Mouse (Mus musculus): Measurements from ENCODE around the gene Fcer1g. TPM values are rescaled to one million over a fixed set of nuclear protein-coding genes. Genes with fewer than 3 reads are reported as not detected.

Fcer1g gene
- polyA plus RNA-seq, 1 experiment from 2014 or later = 20.2 TPM

- H3K36me3 ChIP-seq = peaks cover 73% of the 10 kb centered on the region
- no peak overlapping the region for H3K4me2 ChIP-seq (replicated peaks)
- H3K4me1 ChIP-seq (replicated peaks) = no peaks in the 10 kb centered on the region
- no peak overlapping the region for H3K4me3 ChIP-seq (replicated peaks)
- H3K27me3 ChIP-seq = no peaks in the 10 kb centered on the region
- WGBS = 92% methylated on average over 4 of the region's 4 CpGs
- no peaks in the 10 kb centered on the region for H3K9me3 ChIP-seq
- H3K9ac ChIP-seq (replicated peaks) = no peak overlapping the region
- H3K27ac ChIP-seq = no peak overlapping the region
- no peak for ATAC-seq
Measured at GRCm38 (mm10) chr1:171235791-171236190, 1.6 kb upstream of the Fcer1g start.

GRCm38 (mm10) chr1:171234538-171234937 lies 373 bp upstream of the Fcer1g start:
- H3K9me3 ChIP-seq = no peaks in the 10 kb centered on the region
- no peak overlapping the region for H3K9ac ChIP-seq (replicated peaks)
- no peak for ATAC-seq
- H3K4me1 ChIP-seq (replicated peaks) = no peaks in the 10 kb centered on the region
- no peak overlapping the region for H3K4me2 ChIP-seq (replicated peaks)
- no peak overlapping the region for H3K4me3 ChIP-seq (replicated peaks)
- peaks cover 60% of the 10 kb centered on the region for H3K36me3 ChIP-seq
- H3K27ac ChIP-seq = no peak overlapping the region
- 96% methylated on average over 4 of the region's 4 CpGs for whole genome bisulfite sequencing
- H3K27me3 ChIP-seq = no peaks in the 10 kb centered on the region

- Histone ChIP-seq H3K4me2 (replicated peaks) (no peak overlapping the region), H3K4me1 (replicated peaks) (no peaks in the 10 kb centered on the region), H3K9ac (replicated peaks) (no peak overlapping the region), H3K4me3 (replicated peaks) (no peak overlapping the region), H3K36me3 (peaks cover 47% of the 10 kb centered on the region), H3K27ac (no peak overlapping the region), H3K9me3 (no peaks in the 10 kb centered on the region), H3K27me3 (no peaks in the 10 kb centered on the region)
- WGBS = 82% methylated on average over 12 of the region's 12 CpGs
- no peak for ATAC-seq
Measured at GRCm38 (mm10) chr1:171232800-171233730, 1.1 kb downstream of the Fcer1g start.

- WGBS = 92% methylated on average over 5 of the region's 5 CpGs
- peaks cover 39% of the 10 kb centered on the region for H3K36me3 ChIP-seq
Measured at GRCm38 (mm10) chr1:171232348-171232747, 1.8 kb downstream of the Fcer1g start.

GRCm38 (mm10) chr1:171231844-171232243 lies 2.3 kb downstream of the Fcer1g start:
- Histone ChIP-seq H3K27me3 (no peaks in the 10 kb centered on the region), H3K4me1 (replicated peaks) (no peaks in the 10 kb centered on the region), H3K4me2 (replicated peaks) (no peak overlapping the region), H3K4me3 (replicated peaks) (no peak overlapping the region), H3K36me3 (peaks cover 34% of the 10 kb centered on the region), H3K27ac (no peak overlapping the region), H3K9me3 (no peaks in the 10 kb centered on the region), H3K9ac (replicated peaks) (no peak overlapping the region)
- WGBS = 76% methylated on average over 4 of the region's 4 CpGs
- ATAC-seq = no peak

More at GRCm38 (mm10) chr1:171232348-171232747, 1.8 kb downstream of the Fcer1g start:
- no peak for ATAC-seq
- H3K27me3 ChIP-seq = no peaks in the 10 kb centered on the region
- no peaks in the 10 kb centered on the region for H3K4me1 ChIP-seq (replicated peaks)
- no peak overlapping the region for H3K9ac ChIP-seq (replicated peaks)
- no peak overlapping the region for H3K4me2 ChIP-seq (replicated peaks)
- H3K27ac ChIP-seq = no peak overlapping the region
- no peak overlapping the region for H3K4me3 ChIP-seq (replicated peaks)
- H3K9me3 ChIP-seq = no peaks in the 10 kb centered on the region

- Histone ChIP-seq H3K36me3 (peaks cover 19% of the 10 kb centered on the region), H3K4me2 (replicated peaks) (no peak overlapping the region), H3K4me1 (replicated peaks) (no peaks in the 10 kb centered on the region), H3K27ac (no peak overlapping the region), H3K9me3 (no peaks in the 10 kb centered on the region), H3K9ac (replicated peaks) (no peak overlapping the region), H3K4me3 (replicated peaks) (no peak overlapping the region), H3K27me3 (no peaks in the 10 kb centered on the region)
- 52% methylated on average over 3 of the region's 3 CpGs for WGBS
- no peak for ATAC-seq
Measured at GRCm38 (mm10) chr1:171230215-171230614, 4.0 kb downstream of the Fcer1g start.

GRCm38 (mm10) chr1:171229750-171230149 lies 4.4 kb downstream of the Fcer1g start:
- 32% methylated on average over 6 of the region's 6 CpGs for WGBS
- no peaks in the 10 kb centered on the region for H3K4me1 ChIP-seq (replicated peaks)

GRCm38 (mm10) chr1:171227879-171228278 lies 6.3 kb downstream of the Fcer1g start:
- Histone ChIP-seq H3K4me1 (replicated peaks) (peaks cover under 1% of the 10 kb centered on the region; the same call in 1 of the 2 replicates), H3K27me3 (no peaks in the 10 kb centered on the region)
- WGBS = 90% methylated on average over 1 of the region's 1 CpGs

More at GRCm38 (mm10) chr1:171229750-171230149, 4.4 kb downstream of the Fcer1g start:
- H3K27ac ChIP-seq = no peak overlapping the region
- no peaks in the 10 kb centered on the region for H3K27me3 ChIP-seq
- H3K9me3 ChIP-seq = no peaks in the 10 kb centered on the region
- no peak overlapping the region for H3K4me3 ChIP-seq (replicated peaks)
- no peak overlapping the region for H3K9ac ChIP-seq (replicated peaks)
- no peak for ATAC-seq
- no peak overlapping the region for H3K4me2 ChIP-seq (replicated peaks)
- peaks cover 14% of the 10 kb centered on the region for H3K36me3 ChIP-seq

GRCm38 (mm10) chr1:171226780-171227179 lies 7.4 kb downstream of the Fcer1g start:
- Histone ChIP-seq H3K9me3 (no peaks in the 10 kb centered on the region), H3K27ac (no peak overlapping the region), H3K4me1 (replicated peaks) (peaks cover 4% of the 10 kb centered on the region), H3K4me2 (replicated peaks) (no peak overlapping the region), H3K27me3 (no peaks in the 10 kb centered on the region), H3K4me3 (replicated peaks) (no peak overlapping the region), H3K36me3 (no peaks in the 10 kb centered on the region), H3K9ac (replicated peaks) (no peak overlapping the region)
- ATAC-seq = no peak
- WGBS = 40% methylated on average over 4 of the region's 4 CpGs

More at GRCm38 (mm10) chr1:171227879-171228278, 6.3 kb downstream of the Fcer1g start:
- H3K4me3 ChIP-seq (replicated peaks) = no peak overlapping the region
- H3K9ac ChIP-seq (replicated peaks) = no peak overlapping the region
- no peak overlapping the region for H3K4me2 ChIP-seq (replicated peaks)
- no peak for ATAC-seq
- H3K9me3 ChIP-seq = no peaks in the 10 kb centered on the region
- no peak overlapping the region for H3K27ac ChIP-seq
- H3K36me3 ChIP-seq = no peaks in the 10 kb centered on the region

- Histone ChIP-seq H3K9ac (replicated peaks) (no peak within 1 kb of the TSS), H3K4me2 (replicated peaks) (no peak within 1 kb of the TSS), H3K36me3 (peaks cover 4% of the 10 kb centered on the region), H3K27ac (no peak within 1 kb of the TSS), H3K27me3 (no peaks in the 10 kb centered on the region), H3K4me3 (replicated peaks) (no peak within 1 kb of the TSS), H3K9me3 (no peaks in the 10 kb centered on the region), H3K4me1 (replicated peaks) (peaks cover 16% of the 10 kb centered on the region)
- 78% methylated on average over 5 of the region's 5 CpGs for WGBS
- ATAC-seq = no peak
Measured at GRCm38 (mm10) chr1:171224857-171225256, 9.3 kb downstream of the Fcer1g start, which contains the start of gene Apoa2. Gene Apoa2 (plus strand): TSS chr1:171225054.

GRCm38 (mm10) chr1:171223796-171224195 lies 10.4 kb downstream of the Fcer1g start:
- H3K4me1 ChIP-seq (replicated peaks) = peaks cover 16% of the 10 kb centered on the region
- no peak overlapping the region for H3K27ac ChIP-seq
- H3K4me2 ChIP-seq (replicated peaks) = no peak overlapping the region
- no peak overlapping the region for H3K4me3 ChIP-seq (replicated peaks)
- peaks cover 15% of the 10 kb centered on the region for H3K36me3 ChIP-seq
- ATAC-seq = no peak
- no peak overlapping the region for H3K9ac ChIP-seq (replicated peaks)
- 90% methylated on average over 2 of the region's 2 CpGs for WGBS
- no peaks in the 10 kb centered on the region for H3K9me3 ChIP-seq
- H3K27me3 ChIP-seq = no peaks in the 10 kb centered on the region

- Histone ChIP-seq H3K4me1 (replicated peaks) (peaks cover 16% of the 10 kb centered on the region), H3K9me3 (no peaks in the 10 kb centered on the region), H3K4me2 (replicated peaks) (peak overlapping the region; percentile 89), H3K4me3 (replicated peaks) (peak overlapping the region; percentile 53), H3K27ac (no peak overlapping the region), H3K27me3 (no peaks in the 10 kb centered on the region), H3K9ac (replicated peaks) (no peak overlapping the region), H3K36me3 (peaks cover 21% of the 10 kb centered on the region)
- ATAC-seq = no peak
- 80% methylated on average over 6 of the region's 6 CpGs for WGBS
Measured at GRCm38 (mm10) chr1:171223168-171223567, 11.0 kb downstream of the Fcer1g start.

Measured in midbrain, embryonic 13.5 days (tissue).